Mouse (Mus musculus): ENCODE measurements around the gene Hmgcl.
"Not testable (repeated sequence)": the region's sequence is repeated elsewhere in the genome, so short reads cannot be mapped to it uniquely, and the experiment has no call there.

The Hmgcl gene

GRCm38 (mm10) chr4:135961709-135962108 lies 15.5 kb downstream of the Hmgcl start:
- DNase-seq (ENCODE audit: low read depth): no peak

GRCm38 (mm10) chr4:135962198-135962597 lies 15.9 kb downstream of the Hmgcl start:
- no peak for DNase-seq (ENCODE audit: low read depth)

GRCm38 (mm10) chr4:135962946-135963345 lies 16.7 kb downstream of the Hmgcl start:
- no peak for DNase-seq (ENCODE audit: low read depth)

GRCm38 (mm10) chr4:135963457-135964193 lies 17.4 kb downstream of the Hmgcl start, which contains the start of gene Gale:
Gene Gale (plus strand): TSS chr4:135963727.
- DNase-seq (ENCODE audit: low read depth): peak; percentile 99

- DNase-seq (ENCODE audit: low read depth): peak; percentile 84
These were observed 18.2 kb downstream of the Hmgcl start for GRCm38 (mm10) chr4:135964426-135964825.

- no peak for DNase-seq (ENCODE audit: low read depth)
These were observed 18.9 kb downstream of the Hmgcl start for GRCm38 (mm10) chr4:135965113-135965512.

- DNase-seq (ENCODE audit: low read depth): no peak
These were observed 20.0 kb downstream of the Hmgcl start for GRCm38 (mm10) chr4:135966283-135966682.

GRCm38 (mm10) chr4:135967086-135967760 lies 21.0 kb downstream of the Hmgcl start:
- no peak for DNase-seq (ENCODE audit: low read depth)

- DNase-seq (ENCODE audit: low read depth): no peak
These were observed 22.1 kb downstream of the Hmgcl start for GRCm38 (mm10) chr4:135968271-135968869.

GRCm38 (mm10) chr4:135969070-135969750 lies 23.0 kb downstream of the Hmgcl start:
- no peak for DNase-seq (ENCODE audit: low read depth)

GRCm38 (mm10) chr4:135970585-135970984 lies 24.3 kb downstream of the Hmgcl start:
- no peak for DNase-seq (ENCODE audit: low read depth)

GRCm38 (mm10) chr4:135971805-135972555 lies 25.7 kb downstream of the Hmgcl start:
- no peak for DNase-seq (ENCODE audit: low read depth)

GRCm38 (mm10) chr4:135972556-135972906 lies 26.3 kb downstream of the Hmgcl start, which contains the start of gene Lypla2:
Gene Lypla2 (minus strand): TSS chr4:135972626.
- peak; percentile 82 for DNase-seq (ENCODE audit: low read depth)

GRCm38 (mm10) chr4:135972911-135973811 lies 26.9 kb downstream of the Hmgcl start:
- DNase-seq (ENCODE audit: low read depth): peak; percentile 73

- no peak for DNase-seq (ENCODE audit: low read depth)
These were observed 29.9 kb downstream of the Hmgcl start for GRCm38 (mm10) chr4:135976146-135976545.

- DNase-seq (ENCODE audit: low read depth): not testable (repeated sequence)
These were observed 34.0 kb downstream of the Hmgcl start for GRCm38 (mm10) chr4:135980223-135980622.

- DNase-seq (ENCODE audit: low read depth): no peak
These were observed 35.3 kb downstream of the Hmgcl start for GRCm38 (mm10) chr4:135981524-135982063.

GRCm38 (mm10) chr4:135984556-135984955 lies 38.3 kb downstream of the Hmgcl start:
- DNase-seq (ENCODE audit: low read depth): no peak

GRCm38 (mm10) chr4:135985193-135985592 lies 38.9 kb downstream of the Hmgcl start:
- peak; percentile 58 for DNase-seq (ENCODE audit: low read depth)

GRCm38 (mm10) chr4:135985769-135986168 lies 39.5 kb downstream of the Hmgcl start:
- DNase-seq (ENCODE audit: low read depth): no peak
